9 mouse cellular contexts compared by ENCODE assay signal in the genomic region with DNA sequence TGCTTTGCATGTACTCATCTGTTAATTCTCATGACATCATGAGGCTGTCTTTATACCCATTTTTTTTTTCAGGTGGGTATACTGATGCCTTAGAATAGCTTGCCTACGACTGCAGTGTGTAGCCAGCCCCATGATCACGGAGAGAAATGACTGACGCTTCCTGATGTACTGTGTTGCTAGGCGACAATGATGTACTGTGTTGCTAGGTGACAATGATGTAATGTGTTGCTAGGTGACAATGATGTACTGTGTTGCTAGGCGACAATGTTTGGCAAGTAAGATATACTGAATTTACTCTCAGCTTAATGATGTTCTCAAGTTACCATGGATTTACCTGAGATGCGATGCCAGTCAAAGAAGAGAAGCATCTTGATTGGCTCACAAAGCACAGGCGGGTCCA. TPM values are rescaled to one million over a fixed set of nuclear protein-coding genes. Genes with fewer than 3 reads are reported as not detected.
DNase-seq lines count a peak whose midpoint lies in the region; ATAC-seq lines count a peak whose summit lies in the region.
"Had no signal": no experiment of that assay in that cellular context is flagged by ENCODE, and none has a peak within 500 bp of the region (broad histone marks: within the 10 kb centered on the region; RNA-seq: fewer than 3 reads in every experiment).

Gene Gzmk, minus strand, starts transcription at position 98 of the 400 bp plus-strand sequence.

- H3K27ac ChIP-seq in hindbrain, embryonic 14.5 days = no peak within 1 kb of the TSS
- H3K27ac ChIP-seq in midbrain, embryonic 14.5 days (replicated peaks; ENCODE audit: low read depth, low read length) = no peak within 1 kb of the TSS
- no peak within 1 kb of the TSS for H3K27ac ChIP-seq in liver, embryonic 12.5 days
- H3K27ac ChIP-seq: embryonic facial prominence, embryonic 15.5 days had no signal

- peak; percentile 43 for DNase-seq in CD4-positive, CD25-positive, alpha-beta regulatory T cell, adult 2 months (ENCODE audit: low read depth, low spot score)
- DNase-seq in embryo, embryonic 10 days (ENCODE audit: low spot score) = peak; percentile 61
- DNase-seq in hindbrain, embryonic 14.5 days (ENCODE audit: low spot score) = peak; percentile 81
- DNase-seq in midbrain, embryonic 14.5 days = peak; percentile 87
- DNase-seq in cerebellum, postnatal 36 days = no peak
- DNase-seq in spleen, postnatal 10 days (ENCODE audit: low spot score in 2 of 2) = no peak
- DNase-seq in urinary bladder, postnatal 25 days (ENCODE audit: low spot score) = no peak

- H3K4me3 ChIP-seq in hindbrain, embryonic 14.5 days (replicated peaks; ENCODE audit: low read length) = no peak within 1 kb of the TSS
- H3K4me3 ChIP-seq in midbrain, embryonic 14.5 days (replicated peaks; ENCODE audit: low read depth, low read length) = no peak within 1 kb of the TSS
- H3K4me3 ChIP-seq in liver, embryonic 12.5 days = no peak within 1 kb of the TSS
- H3K4me3 ChIP-seq: embryonic facial prominence, embryonic 15.5 days had no signal

- peak; percentile 96 for ATAC-seq in hindbrain, embryonic 14.5 days (ENCODE audit: low FRiP score)
- peak; percentile 85 for ATAC-seq in midbrain, embryonic 14.5 days (ENCODE audit: low FRiP score, low TSS enrichment)
- no peak for ATAC-seq in liver, embryonic 12.5 days

- no peaks in the 10 kb centered on the region for H3K27me3 ChIP-seq in hindbrain, embryonic 14.5 days (ENCODE audit: control insufficient read depth, insufficient read depth, low read length)
- H3K27me3 ChIP-seq in midbrain, embryonic 14.5 days (ENCODE audit: control insufficient read depth, insufficient read depth, low read length) = no peaks in the 10 kb centered on the region
- H3K27me3 ChIP-seq in liver, embryonic 12.5 days (replicated peaks) = peaks cover 10% of the 10 kb centered on the region
- H3K27me3 ChIP-seq: embryonic facial prominence, embryonic 15.5 days had no signal

- H3K36me3 ChIP-seq in hindbrain, embryonic 14.5 days (replicated peaks; ENCODE audit: control insufficient read depth, insufficient read depth) = no peaks in the 10 kb centered on the region
- H3K36me3 ChIP-seq in midbrain, embryonic 14.5 days (ENCODE audit: control insufficient read depth, insufficient read depth, low read length) = no peaks in the 10 kb centered on the region
- H3K36me3 ChIP-seq in liver, embryonic 12.5 days = no peaks in the 10 kb centered on the region
- H3K36me3 ChIP-seq: embryonic facial prominence, embryonic 15.5 days had no signal

- H3K9ac ChIP-seq in hindbrain, embryonic 14.5 days = no peak within 1 kb of the TSS
- no peak within 1 kb of the TSS for H3K9ac ChIP-seq in midbrain, embryonic 14.5 days (replicated peaks; ENCODE audit: low read length)
- no peak within 1 kb of the TSS for H3K9ac ChIP-seq in liver, embryonic 12.5 days
- H3K9ac ChIP-seq: embryonic facial prominence, embryonic 15.5 days had no signal

- H3K4me2 ChIP-seq in hindbrain, embryonic 14.5 days (replicated peaks) = no peak within 1 kb of the TSS
- no peak within 1 kb of the TSS for H3K4me2 ChIP-seq in midbrain, embryonic 14.5 days (ENCODE audit: low read length)
- no peak within 1 kb of the TSS for H3K4me2 ChIP-seq in liver, embryonic 12.5 days
- H3K4me2 ChIP-seq: embryonic facial prominence, embryonic 15.5 days had no signal

- H3K4me1 ChIP-seq in hindbrain, embryonic 14.5 days (replicated peaks; ENCODE audit: control insufficient read depth, insufficient read depth, low read length) = peaks cover 11% of the 10 kb centered on the region
- H3K4me1 ChIP-seq in midbrain, embryonic 14.5 days (ENCODE audit: control insufficient read depth, insufficient read depth, low read length) = peaks cover 3% of the 10 kb centered on the region; the same call in 1 of the 2 replicates
- no peaks in the 10 kb centered on the region for H3K4me1 ChIP-seq in liver, embryonic 12.5 days

- 25% methylated on average over 7 of the region's 7 CpGs for WGBS in hindbrain, embryonic 14.5 days
- 34% methylated on average over 7 of the region's 7 CpGs for WGBS in midbrain, embryonic 14.5 days
- WGBS in liver, embryonic 12.5 days (ENCODE audit: insufficient replicate concordance) = 49% methylated on average over 7 of the region's 7 CpGs

- H3K9me3 ChIP-seq in hindbrain, embryonic 14.5 days (ENCODE audit: control insufficient read depth, low read length) = no peaks in the 10 kb centered on the region
- no peaks in the 10 kb centered on the region for H3K9me3 ChIP-seq in midbrain, embryonic 14.5 days (ENCODE audit: control insufficient read depth, low read length)
- H3K9me3 ChIP-seq in liver, embryonic 12.5 days (replicated peaks) = no peaks in the 10 kb centered on the region
- H3K9me3 ChIP-seq: embryonic facial prominence, embryonic 15.5 days had no signal

RNA-seq across cellular contexts. Expression of gene Gzmk, which starts in this region (rescaled TPM):
- not detected in 2 replicates for polyA plus RNA-seq in hindbrain, embryonic 14.5 days (2014; fragmentation: Nextera tagmentation; extraction: Ambion mirVana)
- polyA plus RNA-seq in midbrain, embryonic 14.5 days (2014; fragmentation: Nextera tagmentation; extraction: Ambion mirVana) = not detected in 2 replicates
- polyA plus RNA-seq in liver, embryonic 12.5 days (2016; fragmentation: Nextera tagmentation; extraction: Ambion mirVana) = not detected in 2 replicates
- polyA plus RNA-seq: embryonic facial prominence, embryonic 15.5 days had no signal

Comparison
In these comparisons a context has a peak if more than half of its experiments do, and no peak if none do; other contexts are left out.
1. Peak in DNase-seq and ATAC-seq in hindbrain, embryonic 14.5 days; RNA of the gene not detected or under 1 TPM.
2. Peak in DNase-seq and ATAC-seq in midbrain, embryonic 14.5 days; RNA of the gene not detected or under 1 TPM.
3. DNase-seq: peak in CD4-positive, CD25-positive, alpha-beta regulatory T cell, adult 2 months (single experiment) and embryo, embryonic 10 days (single experiment); none in cerebellum, postnatal 36 days (0 of 2), spleen, postnatal 10 days (0 of 2) and urinary bladder, postnatal 25 days (single experiment).